Mouse (Mus musculus) kidney, embryonic 16.5 days (tissue): ENCODE results near the gene Wbp1l. TPM values are rescaled to one million over a fixed set of nuclear protein-coding genes. Genes with fewer than 3 reads are reported as not detected.

ENCODE experiments used
- ATAC-seq: fragments of 200-750 bp; cut with Nextera tagmentation; 2 replicates; pipeline ENCODE4 v1.8.0; 2017; ENCODE audit warnings: moderate TSS enrichment; ENCODE audit not compliant: low FRiP score, low TSS enrichment
- H3K27ac ChIP-seq: fragments of 300-500 bp; sonication (generic); 2 replicates; pipeline ENCODE4 v1.5.1; 2014; ENCODE audit warnings: low read length
- H3K27me3 ChIP-seq: fragments of 300-500 bp; sonication (generic); 2 replicates; pipeline ENCODE4 v1.6.1; 2014; ENCODE audit warnings: low read length, control low read depth, mixed read lengths; ENCODE audit not compliant: insufficient read depth
- H3K36me3 ChIP-seq: fragments of 300-500 bp; sonication (generic); 2 replicates; pipeline ENCODE4 v1.6.1; 2014; ENCODE audit warnings: low read length, control low read depth, mixed read lengths; ENCODE audit not compliant: insufficient read depth
- H3K4me1 ChIP-seq: fragments of 300-500 bp; sonication (generic); 2 replicates; pipeline ENCODE4 v1.6.1; 2014; ENCODE audit warnings: low read length, control low read depth, mixed read lengths; ENCODE audit not compliant: insufficient read depth
- H3K4me2 ChIP-seq: fragments of 300-500 bp; sonication (generic); replicated peaks from 2 replicates; pipeline ENCODE4 v1.6.1; 2014; ENCODE audit warnings: low read depth, low read length
- H3K4me3 ChIP-seq: fragments of 300-500 bp; sonication (generic); 2 replicates; pipeline ENCODE4 v1.5.1; 2014; ENCODE audit warnings: mild to moderate bottlenecking, low read length
- H3K9ac ChIP-seq: fragments of 300-500 bp; sonication (generic); replicated peaks from 2 replicates; pipeline ENCODE4 v1.6.1; 2014; ENCODE audit warnings: low read length
- H3K9me3 ChIP-seq: fragments of 300-500 bp; sonication (generic); 2 replicates; pipeline ENCODE4 v1.6.1; 2016; ENCODE audit warnings: low read length, control low read depth
- WGBS: fragments of 180-500 bp; shearing (Covaris S2); extraction: QIAGEN DNeasy Blood & Tissue Kit; methylation state at CpG from one replicate; pipeline ENCODE4 v1.1.7; 2014; 5-methylcytosine and 5-hydroxymethylcytosine counted together
- polyA plus RNA-seq: library from polyadenylated mRNA; unstranded; fragments of >200 nt; fragmentation: Nextera tagmentation; extraction: Ambion mirVana; gene quantifications from 2 replicates; pipeline ENCODE4 v1.2.1, GENCODE M21; 2015

Wbp1l gene
- polyA plus RNA-seq, 1 experiment from 2014 or later, result 53.4 TPM

DNA sequence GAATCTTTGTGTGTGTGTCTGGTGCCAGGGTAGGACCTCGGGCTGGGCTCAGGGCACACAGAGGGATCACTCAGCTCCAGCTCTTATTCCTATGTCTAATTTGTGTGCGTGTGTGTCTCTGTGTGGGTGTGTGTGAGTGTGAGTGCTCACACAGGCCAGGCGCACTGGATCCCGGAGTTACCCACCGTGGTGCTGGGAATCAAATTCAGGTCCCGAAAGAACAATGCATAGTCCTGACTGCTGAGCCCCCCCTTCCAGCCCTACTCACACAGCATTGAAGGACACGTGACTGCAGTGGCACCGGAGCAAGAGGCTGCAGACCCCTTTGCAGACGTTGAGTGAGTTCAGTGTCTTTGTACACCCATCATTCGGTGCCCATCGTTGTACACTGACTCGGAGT lies 26.1 kb downstream of the Wbp1l start:
- H3K36me3 ChIP-seq, result peaks cover 9% of the 10 kb centered on the region
- no peak overlapping the region for H3K4me2 ChIP-seq
- no peaks in the 10 kb centered on the region for H3K27me3 ChIP-seq
- H3K9ac ChIP-seq, result no peak overlapping the region
- 91% methylated on average over 12 of the region's 12 CpGs for WGBS
- ATAC-seq, result no peak
- H3K27ac ChIP-seq, result peak overlapping the region; percentile 96; the same call in 1 of the 2 replicates
- H3K4me3 ChIP-seq, result no peak overlapping the region
- peaks cover 62% of the 10 kb centered on the region for H3K4me1 ChIP-seq
- no peaks in the 10 kb centered on the region for H3K9me3 ChIP-seq

DNA sequence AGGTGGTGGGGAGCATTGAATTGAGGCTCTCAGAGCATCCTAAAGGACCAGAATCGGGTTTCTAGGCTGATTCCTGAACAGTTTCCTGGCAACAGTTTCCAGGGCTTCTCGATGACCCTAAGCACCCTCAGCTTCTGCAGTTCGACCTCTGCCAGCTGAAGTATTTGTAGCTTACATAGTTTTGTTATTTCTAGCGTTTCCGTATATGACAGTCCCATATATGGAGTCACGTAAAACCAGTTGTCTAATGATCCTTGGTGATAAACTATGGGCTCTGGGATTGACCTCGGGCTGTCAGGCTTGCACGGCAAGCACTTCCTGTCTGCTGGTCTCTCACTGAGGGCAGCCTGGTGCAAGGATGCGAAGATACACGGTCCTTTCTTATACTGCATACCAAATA lies 26.6 kb downstream of the Wbp1l start:
- Histone ChIP-seq H3K36me3 (peaks cover 9% of the 10 kb centered on the region), H3K4me3 (no peak overlapping the region), H3K9ac (no peak overlapping the region), H3K27me3 (no peaks in the 10 kb centered on the region), H3K4me1 (peaks cover 62% of the 10 kb centered on the region), H3K27ac (no peak overlapping the region), H3K9me3 (no peaks in the 10 kb centered on the region), H3K4me2 (no peak overlapping the region)
- ATAC-seq, result no peak
- 34% methylated on average over 10 of the region's 10 CpGs for WGBS

DNA sequence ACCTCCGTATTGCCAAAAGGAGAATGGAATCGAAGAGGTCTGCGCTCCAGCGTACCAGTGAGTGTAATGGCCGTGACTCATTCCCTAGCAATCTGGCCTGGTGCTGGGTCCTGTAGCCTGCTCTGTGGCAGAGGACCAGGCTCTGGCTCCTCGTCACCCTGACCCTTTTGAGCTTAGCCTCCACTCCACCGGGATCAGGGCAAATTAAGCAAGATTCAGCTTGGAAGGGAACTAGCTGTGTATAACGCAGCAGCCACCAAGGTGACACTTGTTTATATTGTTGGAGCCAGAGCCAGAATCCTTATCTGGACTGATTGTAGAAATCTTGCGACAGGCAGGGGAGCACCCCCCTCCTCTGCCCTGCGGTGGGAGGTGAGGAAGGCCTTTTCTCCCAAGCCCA lies 29.5 kb downstream of the Wbp1l start:
- Histone ChIP-seq H3K9me3 (no peaks in the 10 kb centered on the region), H3K27ac (no peak overlapping the region), H3K9ac (no peak overlapping the region), H3K27me3 (no peaks in the 10 kb centered on the region), H3K4me3 (no peak overlapping the region), H3K4me1 (peaks cover 38% of the 10 kb centered on the region), H3K36me3 (peaks cover 9% of the 10 kb centered on the region), H3K4me2 (no peak overlapping the region)
- 88% methylated on average over 10 of the region's 10 CpGs for WGBS
- no peak for ATAC-seq

DNA sequence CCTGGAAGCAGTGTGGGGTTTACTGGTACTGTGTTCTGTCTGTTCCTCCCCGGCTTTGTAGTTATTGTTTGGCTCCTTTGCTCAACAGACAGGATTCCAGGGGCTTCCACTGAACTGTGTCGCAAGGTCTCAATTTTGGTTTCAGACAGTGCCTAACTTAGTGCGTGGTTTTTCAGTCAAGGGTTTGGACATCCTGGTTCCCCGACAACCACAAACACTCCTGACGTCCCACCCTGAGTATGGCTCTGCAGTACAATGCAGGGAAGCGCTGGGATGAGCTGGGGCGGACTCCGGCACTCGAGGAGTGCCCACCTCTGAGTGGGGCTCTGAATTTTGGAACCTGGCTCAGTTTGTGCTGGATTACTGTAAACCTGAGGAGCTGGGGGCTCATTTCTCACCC lies 30.9 kb downstream of the Wbp1l start:
- Histone ChIP-seq H3K4me2 (no peak overlapping the region), H3K4me3 (no peak overlapping the region), H3K4me1 (peaks cover 24% of the 10 kb centered on the region), H3K9me3 (no peaks in the 10 kb centered on the region), H3K27me3 (no peaks in the 10 kb centered on the region), H3K9ac (peak overlapping the region; percentile 34; the same call in 1 of the 2 replicates), H3K27ac (peak overlapping the region; percentile 24; the same call in 1 of the 2 replicates), H3K36me3 (peaks cover 9% of the 10 kb centered on the region)
- 84% methylated on average over 9 of the region's 9 CpGs for WGBS
- no peak for ATAC-seq

DNA sequence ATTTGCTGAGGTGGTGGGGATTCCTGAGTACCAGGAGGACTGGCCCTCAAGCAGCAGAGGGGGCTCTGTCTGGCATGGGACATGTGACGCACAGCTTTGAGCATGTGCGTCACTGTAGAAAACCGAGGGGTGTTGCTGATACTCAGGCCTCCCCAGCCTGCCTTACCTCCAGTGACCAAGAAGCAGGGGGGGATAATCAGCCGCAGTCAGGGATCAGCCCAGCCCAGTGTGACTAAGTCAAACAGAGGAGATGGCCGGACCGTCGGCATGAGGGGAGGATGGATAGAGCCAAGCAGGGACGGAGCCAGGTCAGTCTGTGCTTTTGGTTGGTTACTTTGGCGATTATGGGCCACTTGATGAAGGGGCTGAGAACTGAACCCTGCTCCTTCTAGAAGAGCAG lies 32.8 kb downstream of the Wbp1l start:
- H3K9ac ChIP-seq, result no peak overlapping the region
- peaks cover 32% of the 10 kb centered on the region for H3K4me1 ChIP-seq
- H3K36me3 ChIP-seq, result peaks cover 4% of the 10 kb centered on the region; the same call in 1 of the 2 replicates
- H3K4me2 ChIP-seq, result no peak overlapping the region
- no peaks in the 10 kb centered on the region for H3K27me3 ChIP-seq
- H3K9me3 ChIP-seq, result no peaks in the 10 kb centered on the region
- no peak overlapping the region for H3K4me3 ChIP-seq
- no peak for ATAC-seq
- no peak overlapping the region for H3K27ac ChIP-seq
- WGBS, result 85% methylated on average over 9 of the region's 9 CpGs

DNA sequence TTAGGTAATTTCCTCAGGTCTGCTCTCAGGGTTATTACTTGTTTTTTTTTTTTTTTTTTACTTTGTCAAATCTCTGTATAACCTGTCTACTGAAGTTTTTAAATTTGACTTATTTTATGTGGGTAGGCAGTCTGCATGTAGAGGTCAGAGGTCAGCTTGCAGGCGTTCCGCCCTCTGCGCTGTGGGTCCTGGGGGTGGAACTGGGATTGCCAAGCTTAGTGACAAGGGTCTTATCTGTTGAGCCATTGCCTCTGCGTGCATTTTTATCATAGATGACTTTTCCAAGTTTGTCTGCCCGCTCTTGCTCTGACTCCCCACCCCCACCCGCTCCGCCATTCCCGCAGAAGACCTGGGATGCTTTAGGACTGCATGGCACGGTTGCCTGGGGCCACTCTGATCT lies 36.9 kb downstream of the Wbp1l start:
- H3K36me3 ChIP-seq, result peaks cover 12% of the 10 kb centered on the region; the same call in 1 of the 2 replicates
- peaks cover 38% of the 10 kb centered on the region for H3K4me1 ChIP-seq
- H3K27me3 ChIP-seq, result no peaks in the 10 kb centered on the region
- H3K4me2 ChIP-seq, result no peak overlapping the region
- no peak overlapping the region for H3K9ac ChIP-seq
- H3K4me3 ChIP-seq, result no peak overlapping the region
- 62% methylated on average over 9 of the region's 9 CpGs for WGBS
- H3K9me3 ChIP-seq, result no peaks in the 10 kb centered on the region
- ATAC-seq, result no peak
- peak overlapping the region; percentile 46; the same call in 1 of the 2 replicates for H3K27ac ChIP-seq

DNA sequence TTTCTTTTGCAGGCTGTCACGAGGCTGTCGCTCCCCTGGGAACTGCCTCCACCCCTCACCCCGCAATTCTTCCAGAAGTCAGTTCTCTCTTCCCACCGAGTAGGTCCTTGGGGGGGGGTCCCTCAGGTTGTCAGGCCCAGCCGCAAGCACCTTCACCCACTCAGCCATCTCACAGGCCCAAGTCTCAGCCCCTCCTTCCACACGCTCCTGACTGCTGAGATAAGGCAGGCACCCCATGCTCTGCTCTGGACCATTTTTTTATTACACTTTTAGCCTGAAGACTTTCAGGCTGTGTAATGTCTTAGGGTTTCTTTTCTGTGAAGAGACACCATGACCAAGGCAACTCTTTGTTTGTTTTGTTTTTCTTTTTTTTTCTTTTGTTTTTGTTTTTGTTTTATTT lies 38.7 kb downstream of the Wbp1l start:
- Histone ChIP-seq H3K9ac (no peak overlapping the region), H3K4me2 (no peak overlapping the region), H3K36me3 (peaks cover 12% of the 10 kb centered on the region; the same call in 1 of the 2 replicates), H3K27ac (no peak overlapping the region), H3K9me3 (no peaks in the 10 kb centered on the region), H3K27me3 (no peaks in the 10 kb centered on the region), H3K4me3 (no peak overlapping the region), H3K4me1 (peaks cover 53% of the 10 kb centered on the region)
- no peak for ATAC-seq
- WGBS, result 44% methylated on average over 6 of the region's 6 CpGs

DNA sequence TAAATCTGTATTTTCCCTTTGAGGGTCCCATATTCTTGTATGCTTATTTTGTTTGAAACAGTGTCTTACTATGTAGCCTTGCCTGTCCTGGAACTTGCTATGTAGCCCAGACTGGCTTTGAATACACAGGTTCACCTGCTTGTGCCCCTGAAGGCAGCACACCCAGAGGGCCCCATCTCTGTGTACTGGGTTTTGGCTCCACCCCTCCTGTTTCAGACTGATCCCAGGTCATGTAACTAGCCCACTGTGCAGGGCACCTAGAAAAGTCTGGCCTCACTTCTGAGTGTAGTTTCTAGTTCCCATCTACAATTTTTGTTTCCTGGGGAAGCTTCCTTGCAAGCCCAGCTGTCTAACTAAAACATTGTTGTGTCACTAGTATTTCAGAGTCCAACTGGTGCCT lies 40.2 kb downstream of the Wbp1l start:
- no peaks in the 10 kb centered on the region for H3K9me3 ChIP-seq
- H3K4me3 ChIP-seq, result no peak overlapping the region
- H3K9ac ChIP-seq, result no peak overlapping the region
- H3K36me3 ChIP-seq, result peaks cover 12% of the 10 kb centered on the region; the same call in 1 of the 2 replicates
- H3K27ac ChIP-seq, result peak overlapping the region; percentile 11
- ATAC-seq, result no peak
- peaks cover 68% of the 10 kb centered on the region for H3K4me1 ChIP-seq
- H3K27me3 ChIP-seq, result no peaks in the 10 kb centered on the region
- H3K4me2 ChIP-seq, result no peak overlapping the region

DNA sequence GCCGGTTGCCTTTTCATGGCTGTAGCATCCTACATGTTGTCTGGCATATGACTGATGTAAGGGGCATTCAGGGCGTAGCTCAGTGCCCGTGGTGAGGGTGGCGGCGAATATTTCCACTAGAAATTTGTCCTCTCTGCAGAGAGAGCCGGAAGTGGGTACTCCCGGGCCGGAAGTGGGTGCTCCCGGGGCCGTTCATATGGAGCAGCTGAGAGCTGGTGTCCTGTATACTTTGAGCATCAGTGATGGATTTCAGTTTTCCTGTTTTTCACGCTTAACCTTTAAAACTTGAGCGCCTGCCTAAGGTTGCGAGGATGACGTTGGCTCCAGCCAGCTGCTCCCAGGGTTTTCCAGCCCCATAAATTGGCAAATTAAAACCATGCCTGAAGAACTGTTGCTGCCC lies 40.6 kb downstream of the Wbp1l start:
- no peak overlapping the region for H3K9ac ChIP-seq
- no peaks in the 10 kb centered on the region for H3K9me3 ChIP-seq
- ATAC-seq, result no peak
- WGBS, result 77% methylated on average over 14 of the region's 14 CpGs
- peaks cover 72% of the 10 kb centered on the region for H3K4me1 ChIP-seq
- H3K36me3 ChIP-seq, result peaks cover 12% of the 10 kb centered on the region; the same call in 1 of the 2 replicates
- H3K4me2 ChIP-seq, result no peak overlapping the region
- H3K4me3 ChIP-seq, result no peak overlapping the region
- no peaks in the 10 kb centered on the region for H3K27me3 ChIP-seq
- H3K27ac ChIP-seq, result peak overlapping the region; percentile 39; the same call in 1 of the 2 replicates

DNA sequence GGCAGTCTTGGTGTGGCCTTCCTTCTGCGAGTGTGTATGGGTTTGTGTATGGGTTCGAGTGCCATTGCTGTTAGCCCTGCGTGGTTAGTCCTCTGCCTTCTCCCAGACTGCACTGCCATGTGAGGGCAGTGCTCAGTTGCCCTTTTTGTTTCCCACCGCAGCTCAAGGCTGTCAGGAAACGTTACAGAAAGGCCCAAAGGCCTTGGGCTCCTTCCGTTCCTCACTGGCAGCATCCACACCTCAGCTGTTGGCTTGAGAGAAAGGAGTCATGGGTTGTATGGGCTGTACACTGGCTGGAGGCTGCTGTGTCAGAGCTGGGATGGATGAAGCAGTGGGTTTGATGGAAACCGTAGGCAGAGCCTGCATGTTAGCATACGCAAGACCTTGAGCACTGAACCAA lies 41.9 kb downstream of the Wbp1l start:
- peak overlapping the region; percentile 78; the same call in 1 of the 2 replicates for H3K27ac ChIP-seq
- WGBS, result 78% methylated on average over 8 of the region's 8 CpGs
- no peak overlapping the region for H3K4me2 ChIP-seq
- H3K9ac ChIP-seq, result no peak overlapping the region
- peaks cover 12% of the 10 kb centered on the region; the same call in 1 of the 2 replicates for H3K36me3 ChIP-seq
- H3K4me3 ChIP-seq, result no peak overlapping the region
- no peak for ATAC-seq
- H3K27me3 ChIP-seq, result no peaks in the 10 kb centered on the region
- peaks cover 76% of the 10 kb centered on the region for H3K4me1 ChIP-seq
- no peaks in the 10 kb centered on the region for H3K9me3 ChIP-seq
